Mouse (Mus musculus) liver, embryonic 11.5 days (tissue): Measurements from ENCODE around the gene Rsph10b. TPM values are rescaled to one million over a fixed set of nuclear protein-coding genes. Genes with fewer than 3 reads are reported as not detected.
A peak's percentile ranks its signal among the peaks of the same experiment; 100 is the strongest.

Experiments used
- ATAC-seq: fragments of 200-750 bp; cut with Nextera tagmentation; replicated peaks from 2 replicates; pipeline ENCODE4 v1.8.0; 2017; ENCODE audit warnings: moderate number of reproducible peaks, mild to moderate bottlenecking, moderate TSS enrichment, moderate library complexity; ENCODE audit not compliant: low FRiP score
- DNase-seq: peaks from one replicate; pipeline ENCODE4 v3.0.0-alpha.2; 2017; ENCODE audit warnings: low spot score
- H3K27ac ChIP-seq: fragments of 300-500 bp; sonication (generic); 2 replicates; pipeline ENCODE4 v1.5.1; 2014; ENCODE audit warnings: mild to moderate bottlenecking, low read depth, low read length, control low read depth
- H3K27me3 ChIP-seq: fragments of 300-500 bp; sonication (generic); replicated peaks from 2 replicates; pipeline ENCODE4 v1.6.1; 2014; ENCODE audit warnings: low read length, mixed read lengths; ENCODE audit not compliant: control insufficient read depth, insufficient read depth
- H3K36me3 ChIP-seq: fragments of 300-500 bp; sonication (generic); 2 replicates; pipeline ENCODE4 v1.6.1; 2014; ENCODE audit warnings: mild to moderate bottlenecking, low read length, moderate library complexity, mixed read lengths; ENCODE audit not compliant: control insufficient read depth, insufficient read depth
- H3K4me1 ChIP-seq: fragments of 300-500 bp; sonication (generic); replicated peaks from 2 replicates; pipeline ENCODE4 v1.6.1; 2014; ENCODE audit warnings: low read length, mixed read lengths; ENCODE audit not compliant: control insufficient read depth, insufficient read depth
- H3K4me2 ChIP-seq: fragments of 300-500 bp; sonication (generic); 2 replicates; pipeline ENCODE4 v1.6.1; 2014; ENCODE audit warnings: mild to moderate bottlenecking, control low read depth, moderate library complexity
- H3K4me3 ChIP-seq: fragments of 300-500 bp; sonication (generic); 2 replicates; pipeline ENCODE4 v1.5.1; 2014; ENCODE audit warnings: low read depth, low read length, control low read depth
- H3K9ac ChIP-seq: fragments of 300-500 bp; sonication (generic); 2 replicates; pipeline ENCODE4 v1.6.1; 2014; ENCODE audit warnings: low read depth, low read length, control low read depth
- H3K9me3 ChIP-seq: fragments of 300-500 bp; sonication (generic); 2 replicates; pipeline ENCODE4 v1.6.1; 2016; ENCODE audit warnings: low read length, inconsistent platforms, mixed read lengths; ENCODE audit not compliant: control insufficient read depth
- WGBS: fragments of 180-500 bp; shearing (Covaris S2); extraction: QIAGEN DNeasy Blood & Tissue Kit; methylation state at CpG from one replicate; pipeline ENCODE4 v1.1.7; 2014; 5-methylcytosine and 5-hydroxymethylcytosine counted together
- polyA plus RNA-seq: library from polyadenylated mRNA; unstranded; fragments of >200 nt; fragmentation: Nextera tagmentation; extraction: Ambion mirVana; gene quantifications from 2 replicates; pipeline ENCODE4 v1.2.1, GENCODE M21; 2014

The Rsph10b gene
- polyA plus RNA-seq, 1 experiment from 2014 or later: 0.34 TPM

GRCm38 (mm10) chr5:144015312-144015650 lies 82.4 kb downstream of the Rsph10b start:
- WGBS: 71% methylated on average over 3 of the region's 3 CpGs
- Histone ChIP-seq H3K27ac (no peak overlapping the region), H3K4me1 (no peaks in the 10 kb centered on the region), H3K27me3 (no peaks in the 10 kb centered on the region), H3K9me3 (no peaks in the 10 kb centered on the region), H3K4me2 (peak overlapping the region; percentile 75), H3K4me3 (peak overlapping the region; percentile 80), H3K9ac (no peak overlapping the region), H3K36me3 (peaks cover 11% of the 10 kb centered on the region; the same call in 1 of the 2 replicates)
- DNase-seq (no peak), ATAC-seq (no peak)

- Histone ChIP-seq H3K9ac (no peak overlapping the region), H3K4me3 (no peak overlapping the region), H3K4me2 (no peak overlapping the region), H3K4me1 (no peaks in the 10 kb centered on the region), H3K9me3 (no peaks in the 10 kb centered on the region), H3K27me3 (no peaks in the 10 kb centered on the region), H3K36me3 (peaks cover 6% of the 10 kb centered on the region; the same call in 1 of the 2 replicates), H3K27ac (no peak overlapping the region)
- ATAC-seq: no peak
- no peak for DNase-seq
- WGBS: 85% methylated on average over 9 of the region's 9 CpGs
Measured at GRCm38 (mm10) chr5:144015845-144016244, 83.0 kb downstream of the Rsph10b start.

- Histone ChIP-seq H3K9ac (no peak within 1 kb of the TSS), H3K4me2 (no peak within 1 kb of the TSS), H3K27me3 (no peaks in the 10 kb centered on the region), H3K9me3 (no peaks in the 10 kb centered on the region), H3K4me3 (no peak within 1 kb of the TSS), H3K4me1 (no peaks in the 10 kb centered on the region), H3K27ac (no peak within 1 kb of the TSS), H3K36me3 (no peaks in the 10 kb centered on the region)
- 68% methylated on average over 11 of the region's 11 CpGs for WGBS
- no peak for ATAC-seq
- DNase-seq: no peak
Measured at GRCm38 (mm10) chr5:144026620-144027263, 93.9 kb downstream of the Rsph10b start, which contains the start of gene Ocm. Gene Ocm (minus strand): TSS chr5:144026670.

GRCm38 (mm10) chr5:144032491-144032890 lies 99.7 kb downstream of the Rsph10b start:
- Histone ChIP-seq H3K27ac (no peak overlapping the region), H3K27me3 (no peaks in the 10 kb centered on the region), H3K9ac (no peak overlapping the region), H3K36me3 (no peaks in the 10 kb centered on the region), H3K4me1 (no peaks in the 10 kb centered on the region), H3K4me2 (no peak overlapping the region), H3K4me3 (no peak overlapping the region), H3K9me3 (no peaks in the 10 kb centered on the region)
- WGBS: 86% methylated on average over 7 of the region's 7 CpGs
- no peak for DNase-seq
- ATAC-seq: no peak

- DNase-seq (no peak), ATAC-seq (no peak)
- Histone ChIP-seq H3K9ac (no peak overlapping the region), H3K4me3 (no peak overlapping the region), H3K4me2 (no peak overlapping the region), H3K36me3 (no peaks in the 10 kb centered on the region), H3K9me3 (no peaks in the 10 kb centered on the region), H3K27ac (no peak overlapping the region), H3K27me3 (no peaks in the 10 kb centered on the region), H3K4me1 (no peaks in the 10 kb centered on the region)
- WGBS: 49% methylated on average over 7 of the region's 7 CpGs
Measured at GRCm38 (mm10) chr5:144034567-144034966, 101.7 kb downstream of the Rsph10b start.

Other genes with a start within 250 kb of the Rsph10b start
- gene Usp42, start 200.8 kb upstream of the Rsph10b start, polyA plus RNA-seq: 13.2 and 14.7 TPM in 2 replicates
- gene Eif2ak1, start 115.2 kb upstream of the Rsph10b start, polyA plus RNA-seq: 82.6 and 83.6 TPM in 2 replicates
- gene Ankrd61, start 35.4 kb upstream of the Rsph10b start, polyA plus RNA-seq: 0.19 and 0.22 TPM in 2 replicates
- gene Aimp2, start 23.2 kb upstream of the Rsph10b start, polyA plus RNA-seq: 126 and 130 TPM in 2 replicates
- gene Pms2, start 23.1 kb upstream of the Rsph10b start, polyA plus RNA-seq: 27.0 and 30.9 TPM in 2 replicates
- 0.41 and 0.70 TPM in 2 replicates for gene Gm42421, start 4.9 kb upstream of the Rsph10b start, polyA plus RNA-seq
- gene Ccz1, start 81.8 kb downstream of the Rsph10b start, polyA plus RNA-seq: 93.1 and 97.2 TPM in 2 replicates
- gene Ocm, start 93.6 kb downstream of the Rsph10b start, polyA plus RNA-seq: not detected in 2 replicates
- gene Lmtk2, start 167.4 kb downstream of the Rsph10b start, polyA plus RNA-seq: 4.9 and 5.7 TPM in 2 replicates